Mouse (Mus musculus) neural tube, embryonic 13.5 days (tissue): ENCODE data around the gene Atxn7l2. TPM values are rescaled to one million over a fixed set of nuclear protein-coding genes. Genes with fewer than 3 reads are reported as not detected.
"Not testable (repeated sequence)": the region's sequence is repeated elsewhere in the genome, so short reads cannot be mapped to it uniquely, and the experiment has no call there.

Source experiments
- ATAC-seq: fragments of 200-750 bp; cut with Nextera tagmentation; 2 replicates; pipeline ENCODE4 v1.8.0; 2017; ENCODE audit warnings: low read depth, mild to moderate bottlenecking, moderate TSS enrichment, moderate library complexity
- H3K27ac ChIP-seq: fragments of 300-500 bp; sonication (generic); replicated peaks from 2 replicates; pipeline ENCODE4 v1.5.1; 2015; ENCODE audit warnings: moderate library complexity, mild to moderate bottlenecking, inconsistent platforms
- H3K27me3 ChIP-seq: fragments of 300-500 bp; sonication (generic); 2 replicates; pipeline ENCODE4 v1.6.1; 2015; ENCODE audit warnings: mild to moderate bottlenecking, inconsistent platforms
- H3K36me3 ChIP-seq: fragments of 300-500 bp; sonication (generic); 2 replicates; pipeline ENCODE4 v1.6.1; 2015; ENCODE audit warnings: mild to moderate bottlenecking, inconsistent platforms
- H3K4me1 ChIP-seq: fragments of 300-500 bp; sonication (generic); replicated peaks from 2 replicates; pipeline ENCODE4 v1.6.1; 2015; ENCODE audit warnings: inconsistent platforms
- H3K4me2 ChIP-seq: fragments of 300-500 bp; sonication (generic); 2 replicates; pipeline ENCODE4 v1.6.1; 2015; ENCODE audit warnings: inconsistent platforms, mild to moderate bottlenecking, moderate library complexity
- H3K4me3 ChIP-seq: fragments of 300-500 bp; sonication (generic); 2 replicates; pipeline ENCODE4 v1.5.1; 2015; ENCODE audit warnings: mild to moderate bottlenecking, inconsistent platforms
- H3K9ac ChIP-seq: fragments of 300-500 bp; sonication (generic); 2 replicates; pipeline ENCODE4 v1.6.1; 2015; ENCODE audit warnings: moderate library complexity, mild to moderate bottlenecking, inconsistent platforms
- H3K9me3 ChIP-seq: fragments of 300-500 bp; sonication (generic); 2 replicates; pipeline ENCODE4 v1.6.1; 2016; ENCODE audit warnings: inconsistent platforms
- WGBS: fragments of 180-500 bp; shearing (Covaris S2); methylation state at CpG from one replicate; pipeline ENCODE4 v1.1.7; 2015; 5-methylcytosine and 5-hydroxymethylcytosine counted together
- polyA plus RNA-seq: library from polyadenylated mRNA; unstranded; fragments of >200 nt; fragmentation: Nextera tagmentation; extraction: Ambion mirVana; gene quantifications from 2 replicates; pipeline ENCODE4 v1.2.1, GENCODE M21; 2015

The Atxn7l2 gene
- polyA plus RNA-seq: 24.5 and 26.0 TPM in 2 replicates

DNA sequence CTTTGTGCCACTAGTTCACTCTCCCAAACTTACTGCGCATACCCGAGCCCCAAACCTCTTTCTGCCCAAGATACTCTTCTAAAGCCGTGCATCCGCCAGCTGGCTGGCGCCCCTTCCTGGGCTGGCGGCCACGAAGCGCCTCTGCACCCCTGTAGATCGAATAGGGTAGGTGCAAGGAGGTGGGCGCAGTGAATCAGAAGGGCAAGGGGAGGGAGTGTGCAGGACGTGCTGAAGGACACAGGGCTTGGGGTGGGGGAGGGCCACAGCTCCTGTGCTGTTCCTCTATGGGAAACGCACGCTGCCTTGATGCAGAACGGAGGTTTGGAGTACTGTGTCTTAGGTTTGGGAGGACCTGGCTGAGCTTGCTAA is at the start of gene Atxn7l2:
Gene Atxn7l2 (minus strand): TSS at position 164 of the 369 bp plus-strand sequence.
- no peaks in the 10 kb centered on the region for H3K9me3 ChIP-seq
- ATAC-seq: peak; percentile 90
- peak within 1 kb of the TSS; percentile 93 for H3K4me2 ChIP-seq
- H3K4me3 ChIP-seq: peak within 1 kb of the TSS; percentile 67
- peaks cover 40% of the 10 kb centered on the region for H3K4me1 ChIP-seq
- peak within 1 kb of the TSS; percentile 91 for H3K9ac ChIP-seq
- peak within 1 kb of the TSS; percentile 97 for H3K27ac ChIP-seq
- peaks cover 4% of the 10 kb centered on the region for H3K27me3 ChIP-seq
- under 1% methylated on average over 14 of the region's 14 CpGs for WGBS
- peaks cover 26% of the 10 kb centered on the region for H3K36me3 ChIP-seq

- H3K4me2 ChIP-seq: no peak overlapping the region
- peaks cover 20% of the 10 kb centered on the region for H3K36me3 ChIP-seq
- no peak overlapping the region for H3K4me3 ChIP-seq
- H3K9me3 ChIP-seq: no peaks in the 10 kb centered on the region
- no peaks in the 10 kb centered on the region for H3K27me3 ChIP-seq
- no peak overlapping the region for H3K27ac ChIP-seq
- WGBS: 49% methylated on average over 3 of the region's 3 CpGs
- ATAC-seq: no peak
- H3K4me1 ChIP-seq: peaks cover 29% of the 10 kb centered on the region
- H3K9ac ChIP-seq: no peak overlapping the region
These were observed 48.6 kb upstream of the Atxn7l2 start for GRCm38 (mm10) chr3:108259319-108259718.

GRCm38 (mm10) chr3:108257831-108258500 is 47.2 kb upstream of the Atxn7l2 start:
- H3K4me2 ChIP-seq: peak overlapping the region; percentile 89
- no peaks in the 10 kb centered on the region for H3K9me3 ChIP-seq
- H3K9ac ChIP-seq: peak overlapping the region; percentile 93
- 69% methylated on average over 3 of the region's 3 CpGs for WGBS
- H3K27ac ChIP-seq: no peak overlapping the region
- H3K27me3 ChIP-seq: no peaks in the 10 kb centered on the region
- no peak for ATAC-seq
- H3K4me1 ChIP-seq: peaks cover 29% of the 10 kb centered on the region
- peaks cover 10% of the 10 kb centered on the region for H3K36me3 ChIP-seq
- peak overlapping the region; percentile 98 for H3K4me3 ChIP-seq

DNA sequence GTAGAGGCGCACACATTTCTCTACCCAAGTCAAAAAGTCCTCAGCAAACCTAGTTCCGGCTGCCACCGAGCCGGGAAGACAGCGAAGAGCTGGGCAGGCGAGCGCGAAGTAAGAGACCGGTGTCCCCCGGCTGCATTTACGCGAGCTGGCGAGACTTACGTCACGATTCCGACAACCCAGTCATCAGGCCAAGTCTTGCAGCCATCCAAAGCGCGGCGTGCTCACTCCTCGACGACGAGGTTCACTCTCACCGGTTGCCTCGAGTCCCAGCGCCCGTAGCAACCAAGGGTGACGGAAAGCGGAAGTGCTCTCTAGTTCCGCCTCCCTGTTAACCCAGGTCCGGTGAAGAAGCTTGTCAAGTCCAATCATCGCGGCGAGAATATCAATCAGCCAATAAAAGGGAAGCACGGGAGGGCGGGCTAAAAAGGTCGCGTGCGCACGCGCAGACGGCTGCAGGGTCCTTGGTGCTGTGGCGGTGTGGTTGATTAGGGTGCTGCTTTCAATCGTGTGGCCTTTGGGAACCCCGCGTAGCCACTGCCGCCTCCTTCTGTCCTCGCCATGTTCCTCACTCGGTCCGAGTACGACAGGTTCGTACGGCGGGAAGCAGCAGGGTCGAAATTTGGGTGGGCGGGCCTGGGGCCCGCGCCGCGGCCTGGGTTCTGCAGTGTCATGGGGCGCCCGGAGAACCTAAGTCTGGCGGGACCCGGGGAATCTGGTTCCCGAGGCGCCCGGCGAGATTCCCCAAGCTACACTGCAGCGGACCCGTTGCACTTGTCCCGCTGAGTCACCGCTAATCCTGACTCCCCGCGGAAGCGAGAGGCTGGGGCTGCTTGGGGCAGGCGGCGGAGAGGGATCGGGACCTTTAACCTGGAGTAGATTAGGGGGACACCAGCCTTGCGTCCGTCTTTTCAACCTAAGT is 46.2 kb upstream of the Atxn7l2 start, which contains the start of gene Psma5:
Gene Psma5 (plus strand): TSS at position 208 of the 919 bp plus-strand sequence.
- Histone ChIP-seq H3K27ac (0 out of 2 replicates have a peak within 1 kb of the TSS, but pooled peaks have one; percentile 19), H3K4me3 (peak within 1 kb of the TSS; percentile 98), H3K9ac (peak within 1 kb of the TSS; percentile 93), H3K4me1 (peaks cover 29% of the 10 kb centered on the region), H3K4me2 (peak within 1 kb of the TSS; percentile 89), H3K9me3 (no peaks in the 10 kb centered on the region), H3K36me3 (peaks cover 3% of the 10 kb centered on the region), H3K27me3 (no peaks in the 10 kb centered on the region)
- WGBS: under 1% methylated on average over 79 of the region's 79 CpGs
- ATAC-seq: peak; percentile 99

DNA sequence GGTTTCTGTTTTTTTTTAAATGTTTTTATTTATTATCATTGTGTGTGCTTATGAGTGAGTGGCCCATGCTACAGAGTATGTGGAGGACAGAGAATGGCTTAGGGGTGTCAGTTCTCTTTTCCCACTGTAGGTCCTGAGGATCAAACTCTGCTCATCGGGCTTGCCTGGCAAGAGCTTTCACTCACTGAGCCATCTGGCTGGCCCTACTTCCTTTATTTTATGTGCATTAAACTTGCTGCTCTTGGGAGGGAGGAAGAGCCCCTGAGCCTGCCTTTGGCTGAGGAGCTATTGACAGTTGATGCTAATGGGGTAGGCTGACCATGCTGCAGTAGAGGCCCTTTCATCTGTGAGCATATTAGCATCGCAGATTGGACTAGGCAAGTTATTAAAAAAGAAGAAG is 36.1 kb upstream of the Atxn7l2 start:
- no peaks in the 10 kb centered on the region for H3K36me3 ChIP-seq
- ATAC-seq: no peak
- no peaks in the 10 kb centered on the region for H3K27me3 ChIP-seq
- no peak overlapping the region for H3K27ac ChIP-seq
- no peak overlapping the region for H3K4me3 ChIP-seq
- WGBS: 88% methylated on average over 2 of the region's 2 CpGs
- H3K9ac ChIP-seq: no peak overlapping the region
- H3K9me3 ChIP-seq: no peaks in the 10 kb centered on the region
- H3K4me1 ChIP-seq: no peaks in the 10 kb centered on the region
- no peak overlapping the region for H3K4me2 ChIP-seq

DNA sequence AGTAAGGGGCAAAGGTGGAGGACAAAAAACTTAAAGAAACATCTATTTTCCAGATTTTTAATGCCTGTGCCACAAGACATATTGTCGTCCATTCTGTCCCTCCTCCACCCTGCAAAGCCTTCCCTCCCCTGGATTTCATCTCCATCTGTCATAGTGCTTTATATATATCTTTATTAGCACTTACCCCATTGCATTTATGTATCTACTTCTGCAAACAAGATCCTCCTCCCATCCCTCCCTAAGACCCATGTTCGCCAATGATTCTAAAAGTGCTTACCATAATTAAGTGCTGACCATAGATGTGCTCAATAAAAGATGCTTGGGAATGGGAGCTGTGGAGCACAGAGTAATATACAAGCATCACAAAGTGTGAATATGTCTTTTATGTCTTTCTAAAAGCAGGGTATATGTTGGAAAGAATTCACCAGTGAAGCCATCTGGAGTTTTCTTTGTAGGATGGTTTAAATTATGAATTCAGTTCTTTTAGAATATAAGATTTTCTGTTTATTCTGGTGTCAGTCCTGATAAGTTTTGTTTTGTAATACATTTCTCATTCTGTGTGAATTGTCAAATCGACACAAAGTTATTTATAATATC is 30.6 kb upstream of the Atxn7l2 start:
- no peak overlapping the region for H3K27ac ChIP-seq
- no peaks in the 10 kb centered on the region for H3K36me3 ChIP-seq
- H3K27me3 ChIP-seq: no peaks in the 10 kb centered on the region
- no peaks in the 10 kb centered on the region for H3K4me1 ChIP-seq
- WGBS: 88% methylated on average over 3 of the region's 3 CpGs
- no peak for ATAC-seq
- H3K4me2 ChIP-seq: no peak overlapping the region
- H3K4me3 ChIP-seq: no peak overlapping the region
- H3K9ac ChIP-seq: no peak overlapping the region
- H3K9me3 ChIP-seq: no peaks in the 10 kb centered on the region

DNA sequence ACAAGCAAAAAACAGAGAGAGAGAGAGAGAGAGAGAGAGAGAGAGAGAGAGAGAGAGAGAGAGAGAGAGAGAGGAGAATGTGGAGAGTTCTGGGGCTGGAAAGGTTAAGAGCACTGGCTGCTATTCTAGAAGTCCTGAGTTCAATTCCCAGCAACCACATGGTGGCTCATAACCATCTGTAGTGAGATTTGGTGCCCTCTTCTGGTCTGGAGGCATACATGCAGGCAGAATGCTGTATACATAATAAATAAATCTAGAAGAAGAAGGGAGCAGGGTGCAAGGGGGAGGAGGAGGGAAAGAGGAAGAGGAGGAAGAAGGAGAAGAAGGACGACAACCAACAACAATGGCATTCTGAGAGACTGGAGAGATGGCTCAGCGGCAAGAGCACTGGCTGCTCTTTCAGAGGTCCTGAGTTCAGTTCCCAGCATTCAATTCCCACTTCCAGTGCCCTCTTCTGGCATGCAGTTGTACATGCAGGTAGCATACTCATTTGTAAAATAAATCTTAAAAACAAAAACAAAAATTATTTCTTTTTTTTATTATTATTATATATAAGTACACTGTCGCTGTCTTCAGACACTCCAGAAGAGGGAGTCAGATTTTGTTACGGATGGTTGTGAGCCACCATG is 26.9 kb upstream of the Atxn7l2 start:
- H3K27ac ChIP-seq, H3K9me3 ChIP-seq, H3K36me3 ChIP-seq, H3K4me3 ChIP-seq, H3K4me2 ChIP-seq, H3K9ac ChIP-seq, H3K27me3 ChIP-seq, H3K4me1 ChIP-seq, ATAC-seq: not testable (repeated sequence)
- WGBS: 89% methylated on average over 4 of the region's 4 CpGs

DNA sequence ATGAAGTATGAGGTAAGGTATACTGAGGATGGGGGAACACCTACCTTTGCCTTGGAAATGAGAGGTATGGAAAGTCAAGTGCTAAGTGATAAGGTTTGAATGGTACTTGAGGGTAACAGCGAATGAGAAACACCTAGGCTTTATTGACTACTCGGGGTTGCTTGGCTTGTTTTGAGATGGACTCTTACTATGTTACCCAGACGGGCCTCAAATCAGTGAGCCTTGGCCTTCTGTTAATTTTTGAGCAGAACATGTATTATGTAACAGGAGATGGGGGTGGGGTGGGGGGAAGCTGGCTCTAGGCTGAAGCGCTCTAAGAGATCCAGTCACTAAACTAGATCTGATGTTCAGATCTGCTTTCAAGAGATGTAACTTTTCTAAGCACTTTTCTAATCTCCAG is 20.9 kb upstream of the Atxn7l2 start:
- no peak overlapping the region for H3K4me2 ChIP-seq
- no peak for ATAC-seq
- 88% methylated on average over 4 of the region's 4 CpGs for WGBS

DNA sequence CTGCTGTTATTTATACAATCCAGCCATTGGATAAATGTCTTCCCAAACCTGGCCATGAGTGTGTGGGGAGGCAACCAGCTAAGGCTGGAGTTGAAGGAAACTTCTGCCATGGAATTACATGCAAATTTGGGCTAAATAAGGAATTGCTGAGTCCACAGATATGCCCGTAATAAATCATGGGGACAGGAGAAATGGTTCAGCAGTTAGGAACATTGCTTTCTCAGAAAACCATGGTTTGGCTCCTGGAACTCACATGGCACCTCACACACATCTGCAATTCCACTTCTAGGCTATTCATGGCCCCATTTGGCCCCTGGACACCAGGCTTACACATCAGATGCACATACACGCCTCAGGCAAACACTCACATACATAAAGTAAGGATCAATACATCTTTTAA is 16.8 kb upstream of the Atxn7l2 start:
- Histone ChIP-seq H3K4me1 (peaks cover 15% of the 10 kb centered on the region), H3K4me2 (no peak overlapping the region), H3K9ac (no peak overlapping the region), H3K36me3 (no peaks in the 10 kb centered on the region), H3K4me3 (no peak overlapping the region), H3K27ac (no peak overlapping the region), H3K27me3 (peaks cover 61% of the 10 kb centered on the region), H3K9me3 (no peaks in the 10 kb centered on the region)
- ATAC-seq: no peak
- 72% methylated on average over 2 of the region's 2 CpGs for WGBS

More for the DNA sequence above, 20.9 kb upstream of the Atxn7l2 start:
- Histone ChIP-seq H3K36me3 (no peaks in the 10 kb centered on the region), H3K27ac (no peak overlapping the region), H3K4me1 (peaks cover 4% of the 10 kb centered on the region), H3K9me3 (no peaks in the 10 kb centered on the region), H3K9ac (no peak overlapping the region), H3K27me3 (peaks cover 20% of the 10 kb centered on the region), H3K4me3 (no peak overlapping the region)

DNA sequence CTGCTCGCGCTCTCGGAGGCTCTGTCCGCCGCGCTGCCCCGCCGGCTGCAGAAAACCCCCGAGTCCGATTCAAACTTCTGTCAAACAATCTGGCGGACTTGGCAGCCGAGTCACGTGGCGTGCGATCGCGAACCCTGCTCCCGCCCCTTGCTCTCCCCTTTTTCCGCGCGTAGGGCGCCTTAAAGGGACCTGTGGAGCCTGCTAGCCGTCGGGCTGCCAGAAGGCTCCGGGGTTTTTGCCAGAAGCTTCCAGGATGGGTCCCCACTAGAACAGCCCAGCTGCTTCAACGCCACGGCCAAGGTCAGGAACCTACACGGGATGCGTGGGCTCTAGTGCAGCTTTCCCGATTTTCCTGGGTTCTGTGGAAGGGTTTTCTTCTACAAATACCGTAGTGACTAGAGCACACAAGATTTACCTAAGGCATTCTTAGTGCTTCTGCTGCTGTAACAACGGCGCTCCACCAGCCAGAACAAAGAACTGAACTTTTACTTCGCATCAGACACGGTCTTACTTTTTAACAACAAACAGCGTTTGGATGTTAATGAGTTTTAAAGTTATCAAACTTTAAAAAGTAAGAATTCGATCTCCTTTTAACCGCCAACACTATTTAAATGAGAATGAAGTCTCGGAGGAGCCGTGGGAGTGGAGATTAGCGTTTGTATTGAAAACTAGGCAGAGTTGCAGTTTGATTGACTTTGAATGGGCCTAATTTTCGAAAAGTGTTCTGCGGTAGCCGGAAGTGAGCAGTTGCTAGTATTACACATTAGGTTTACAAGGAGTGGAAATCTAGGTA is 16.0 kb upstream of the Atxn7l2 start, which contains the start of gene Sypl2:
Gene Sypl2 (minus strand): TSS at position 91 of the 793 bp plus-strand sequence.
- Histone ChIP-seq H3K27ac (no peak within 1 kb of the TSS), H3K4me2 (peak within 1 kb of the TSS; percentile 56), H3K9me3 (no peaks in the 10 kb centered on the region), H3K36me3 (no peaks in the 10 kb centered on the region), H3K4me1 (peaks cover 15% of the 10 kb centered on the region), H3K4me3 (peak within 1 kb of the TSS; percentile 34), H3K9ac (peak within 1 kb of the TSS; percentile 39), H3K27me3 (peaks cover 68% of the 10 kb centered on the region)
- no peak for ATAC-seq
- 2% methylated on average over 44 of the region's 44 CpGs for WGBS
